Mouse (Mus musculus) liver, postnatal 0 days (tissue): ENCODE data around the gene Fst. TPM values are rescaled to one million over a fixed set of nuclear protein-coding genes. Genes with fewer than 3 reads are reported as not detected.

Source experiments
- ATAC-seq: fragments of 200-750 bp; cut with Nextera tagmentation; 2 replicates; pipeline ENCODE4 v1.8.0; 2017; ENCODE audit warnings: mild to moderate bottlenecking, moderate library complexity
- DNase-seq: peaks from one replicate; pipeline ENCODE4 v3.0.0-alpha.2; 2016
- H3K27ac ChIP-seq: fragments of 300-500 bp; sonication (generic); 2 replicates; pipeline ENCODE4 v1.5.1; 2014; ENCODE audit warnings: antibody characterized with exemption, moderate library complexity, mild to moderate bottlenecking, low read depth
- H3K27me3 ChIP-seq: fragments of 300-500 bp; sonication (generic); 2 replicates; pipeline ENCODE4 v1.6.1; 2014; ENCODE audit warnings: low read length, control low read depth, mixed read lengths; ENCODE audit not compliant: insufficient read depth
- H3K36me3 ChIP-seq: fragments of 300-500 bp; sonication (generic); replicated peaks from 2 replicates; pipeline ENCODE4 v1.6.1; 2014; ENCODE audit warnings: mild to moderate bottlenecking, control low read depth, low read length, moderate library complexity, mixed read lengths; ENCODE audit not compliant: insufficient read depth
- H3K4me1 ChIP-seq: fragments of 300-500 bp; sonication (generic); 2 replicates; pipeline ENCODE4 v1.6.1; 2014; ENCODE audit warnings: antibody characterized with exemption, mild to moderate bottlenecking, control low read depth; ENCODE audit not compliant: insufficient read depth
- H3K4me2 ChIP-seq: fragments of 300-500 bp; sonication (generic); 2 replicates; pipeline ENCODE4 v1.6.1; 2014; ENCODE audit warnings: low read depth, mild to moderate bottlenecking, low read length, moderate library complexity, mixed read lengths
- H3K4me3 ChIP-seq: fragments of 300-500 bp; sonication (generic); 2 replicates; pipeline ENCODE4 v1.5.1; 2014; ENCODE audit warnings: low read depth, low read length
- H3K9ac ChIP-seq: fragments of 300-500 bp; sonication (generic); replicated peaks from 2 replicates; pipeline ENCODE4 v1.6.1; 2014; ENCODE audit warnings: mild to moderate bottlenecking, moderate library complexity
- H3K9me3 ChIP-seq: fragments of 300-500 bp; sonication (generic); 2 replicates; pipeline ENCODE4 v1.6.1; 2016; ENCODE audit warnings: mild to moderate bottlenecking, control low read depth, low read length, mixed read lengths
- CTCF ChIP-seq: sonication (generic); IDR thresholded peaks from 2 replicates; pipeline ENCODE4 v1.5.1; 2016; ENCODE audit warnings: antibody characterized with exemption, low read depth
- EP300 ChIP-seq: IDR thresholded peaks from 2 replicates; pipeline ENCODE4 v1.6.1; 2016; ENCODE audit warnings: antibody characterized with exemption, low read depth, mild to moderate bottlenecking
- WGBS: fragments of 180-500 bp; shearing (Covaris S2); extraction: QIAGEN DNeasy Blood & Tissue Kit; methylation state at CpG from one replicate; pipeline ENCODE4 v1.1.7; 2014; ENCODE audit not compliant: insufficient replicate concordance; 5-methylcytosine and 5-hydroxymethylcytosine counted together
- polyA plus RNA-seq: library from polyadenylated mRNA; unstranded; fragments of >200 nt; fragmentation: Nextera tagmentation; extraction: Ambion mirVana; gene quantifications from 2 replicates; pipeline ENCODE4 v1.2.1, GENCODE M21; 2015

Gene Fst
- polyA plus RNA-seq, 1 experiment from 2014 or later, result 9.2 TPM

DNA sequence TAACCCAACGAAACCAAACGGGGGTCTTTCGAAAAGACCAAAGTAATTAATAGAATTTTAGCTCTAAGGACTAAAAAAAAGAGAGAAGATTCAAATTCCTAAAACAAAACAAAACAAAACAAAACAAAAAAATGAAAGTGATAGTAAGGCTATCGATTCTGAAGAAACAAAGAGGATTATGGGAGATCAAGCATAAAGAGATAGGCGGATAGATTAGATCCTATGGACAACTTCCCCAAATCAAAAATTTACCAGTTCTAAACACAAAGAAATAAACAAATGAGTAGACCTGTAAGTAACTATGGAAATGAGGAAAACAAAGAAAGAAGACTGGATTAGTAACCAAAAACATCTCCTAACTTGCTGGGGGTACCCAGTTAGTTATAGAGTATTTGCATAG is 33.5 kb downstream of the Fst start:
- Histone ChIP-seq H3K9me3 (no peaks in the 10 kb centered on the region), H3K27me3 (no peaks in the 10 kb centered on the region), H3K9ac (no peak overlapping the region), H3K4me3 (no peak overlapping the region), H3K4me2 (no peak overlapping the region), H3K27ac (no peak overlapping the region), H3K36me3 (no peaks in the 10 kb centered on the region), H3K4me1 (no peaks in the 10 kb centered on the region)
- ATAC-seq (no peak), DNase-seq (no peak)
- 87% methylated on average over 5 of the region's 5 CpGs for WGBS
- TF ChIP-seq CTCF (no peak), EP300 (no peak)

DNA sequence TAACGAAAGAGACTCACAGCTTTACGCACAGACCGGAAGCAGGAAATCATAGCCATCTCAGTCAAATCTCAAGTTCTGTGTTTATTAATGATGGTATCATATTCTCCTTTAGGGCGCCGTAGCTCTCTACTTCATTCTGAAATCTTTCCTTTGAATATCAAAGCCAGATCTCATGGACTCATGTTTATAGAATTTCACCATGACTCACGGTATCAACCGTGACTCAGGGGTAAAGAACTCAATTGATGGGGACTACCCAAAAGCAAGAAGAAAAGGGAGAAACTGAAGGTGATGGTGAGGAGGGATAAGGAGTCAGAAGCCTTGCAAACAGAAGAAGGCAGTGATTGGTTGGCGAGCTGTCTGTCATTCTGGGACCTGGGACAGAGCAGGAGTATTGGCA is 38.5 kb downstream of the Fst start:
- Histone ChIP-seq H3K27ac (no peak overlapping the region), H3K27me3 (no peaks in the 10 kb centered on the region), H3K4me2 (no peak overlapping the region), H3K9me3 (no peaks in the 10 kb centered on the region), H3K4me1 (no peaks in the 10 kb centered on the region), H3K9ac (no peak overlapping the region), H3K4me3 (no peak overlapping the region), H3K36me3 (no peaks in the 10 kb centered on the region)
- no peak for DNase-seq
- WGBS, result 74% methylated on average over 8 of the region's 8 CpGs
- no peak for ATAC-seq
- TF ChIP-seq EP300, result no peak
- no peak for TF ChIP-seq CTCF

GRCm38 (mm10) chr13:114419364-114419763 is 39.4 kb downstream of the Fst start:
- H3K36me3 ChIP-seq, result no peaks in the 10 kb centered on the region
- DNase-seq (no peak), ATAC-seq (no peak)
- no peaks in the 10 kb centered on the region for H3K27me3 ChIP-seq
- H3K9me3 ChIP-seq, result no peaks in the 10 kb centered on the region
- no peak overlapping the region for H3K27ac ChIP-seq
- no peak overlapping the region for H3K4me2 ChIP-seq
- no peak overlapping the region for H3K9ac ChIP-seq
- no peaks in the 10 kb centered on the region for H3K4me1 ChIP-seq
- WGBS, result 58% methylated on average over 3 of the region's 3 CpGs
- H3K4me3 ChIP-seq, result no peak overlapping the region
- TF ChIP-seq CTCF (no peak), EP300 (no peak)

GRCm38 (mm10) chr13:114412326-114412725 is 46.4 kb downstream of the Fst start:
- Histone ChIP-seq H3K4me3 (no peak overlapping the region), H3K9me3 (no peaks in the 10 kb centered on the region), H3K4me2 (no peak overlapping the region), H3K4me1 (no peaks in the 10 kb centered on the region), H3K27ac (no peak overlapping the region), H3K36me3 (no peaks in the 10 kb centered on the region), H3K9ac (no peak overlapping the region), H3K27me3 (no peaks in the 10 kb centered on the region)
- TF ChIP-seq CTCF (no peak), EP300 (no peak)
- no peak for DNase-seq
- no peak for ATAC-seq

- Histone ChIP-seq H3K9me3 (no peaks in the 10 kb centered on the region), H3K4me3 (no peak overlapping the region), H3K4me2 (no peak overlapping the region), H3K36me3 (no peaks in the 10 kb centered on the region), H3K27me3 (no peaks in the 10 kb centered on the region), H3K9ac (no peak overlapping the region), H3K4me1 (no peaks in the 10 kb centered on the region), H3K27ac (no peak overlapping the region)
- ATAC-seq (no peak), DNase-seq (no peak)
- TF ChIP-seq EP300 (no peak), CTCF (no peak)
- WGBS, result 36% methylated on average over 5 of the region's 5 CpGs
Observed at GRCm38 (mm10) chr13:114406866-114407265, 51.9 kb downstream of the Fst start.

DNA sequence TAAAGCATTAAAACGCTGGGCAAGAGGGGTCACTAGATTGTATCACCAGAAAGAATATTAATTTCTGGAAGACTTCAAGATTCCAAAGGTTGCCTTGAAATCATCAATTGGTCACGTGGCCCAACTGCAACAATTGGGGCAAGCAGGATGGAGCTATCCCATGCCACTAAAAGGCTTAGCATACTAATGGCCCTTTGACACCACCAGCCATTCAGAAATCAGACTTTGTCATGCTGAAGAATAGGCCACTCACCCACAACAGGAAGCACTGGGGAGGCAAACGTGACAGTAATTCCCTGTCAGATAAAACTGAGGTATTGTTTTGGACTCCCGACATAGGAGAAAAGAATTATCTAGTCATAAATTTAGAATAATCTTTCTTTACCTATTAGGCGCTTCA is 52.3 kb downstream of the Fst start:
- 29% methylated on average over 5 of the region's 5 CpGs for WGBS
- DNase-seq, result no peak
- Histone ChIP-seq H3K27ac (no peak overlapping the region), H3K4me2 (no peak overlapping the region), H3K4me1 (no peaks in the 10 kb centered on the region), H3K4me3 (no peak overlapping the region), H3K9ac (no peak overlapping the region), H3K27me3 (no peaks in the 10 kb centered on the region), H3K36me3 (no peaks in the 10 kb centered on the region), H3K9me3 (no peaks in the 10 kb centered on the region)
- no peak for TF ChIP-seq CTCF
- TF ChIP-seq EP300, result no peak
- no peak for ATAC-seq

DNA sequence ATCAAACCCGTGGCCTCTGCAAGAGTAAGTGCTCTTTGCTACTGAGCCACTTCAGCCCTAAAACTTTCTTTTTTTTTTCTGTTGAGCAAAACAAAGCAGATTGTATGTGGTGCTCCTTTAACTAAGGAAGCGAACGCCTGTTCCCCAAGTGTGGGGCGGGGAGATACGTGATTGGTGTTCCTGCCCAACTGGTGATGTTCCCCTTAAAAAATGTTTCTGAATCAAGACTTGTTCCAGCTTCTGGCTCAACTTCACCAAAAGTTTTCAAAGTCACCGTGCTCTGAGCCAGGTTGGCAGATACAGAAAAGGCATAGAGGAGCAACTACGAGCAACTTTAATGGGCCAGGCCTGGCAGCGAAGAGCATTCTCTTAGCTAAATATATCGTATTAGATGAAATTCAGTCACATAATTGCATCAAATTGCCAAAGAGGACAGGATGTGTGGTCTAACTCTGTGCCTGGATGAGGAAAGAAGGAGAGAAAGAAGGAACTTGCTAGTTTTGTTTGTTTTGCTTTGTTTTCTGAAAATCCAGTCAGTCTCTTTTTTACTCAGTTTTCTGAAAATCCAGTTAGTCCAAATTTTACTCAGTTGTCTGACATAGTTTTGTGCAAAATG is 53.5 kb downstream of the Fst start:
- Histone ChIP-seq H3K9me3 (no peaks in the 10 kb centered on the region), H3K9ac (no peak overlapping the region), H3K4me3 (no peak overlapping the region), H3K4me2 (no peak overlapping the region), H3K4me1 (no peaks in the 10 kb centered on the region), H3K36me3 (no peaks in the 10 kb centered on the region), H3K27ac (no peak overlapping the region), H3K27me3 (no peaks in the 10 kb centered on the region)
- DNase-seq (no peak), ATAC-seq (no peak)
- TF ChIP-seq EP300, result no peak
- 69% methylated on average over 9 of the region's 9 CpGs for WGBS

Other genes with a start within 250 kb of the Fst start
- gene Ndufs4, start 70.7 kb downstream of the Fst start, polyA plus RNA-seq, result 203 and 222 TPM in 2 replicates